Mouse (Mus musculus) heart, postnatal 10 days (tissue): ENCODE data around the gene 6030445D17Rik. TPM values are rescaled to one million over a fixed set of nuclear protein-coding genes. Genes with fewer than 3 reads are reported as not detected.

Experiments
- total RNA-seq, 2 experiments: library from RNA; stranded (reverse); gene quantifications; 2 replicates each; pipeline ENCODE4 v1.2.3; 2021

Gene 6030445D17Rik
- total RNA-seq, 2 experiments from 2014 or later, result 0.55 to 0.62 TPM

Other genes starting within 250 kb of the 6030445D17Rik start
- gene Tcea3, start 214.5 kb upstream of the 6030445D17Rik start, total RNA-seq, result 10 to 100 TPM; 77.2 to 85.4 TPM
- gene Zfp46, start 177.6 kb upstream of the 6030445D17Rik start, total RNA-seq, result 10 to 100 TPM; 60.5 to 70.1 TPM
- 10 to 100 TPM; 70.8 to 74.4 TPM for gene Hnrnpr, start 151.3 kb upstream of the 6030445D17Rik start, total RNA-seq
- gene Htr1d, start 38.7 kb upstream of the 6030445D17Rik start, total RNA-seq, result not detected
- 10 to 100 TPM; 58.3 to 69.0 TPM for gene Luzp1, start 7.5 kb downstream of the 6030445D17Rik start, total RNA-seq
- gene Kdm1a, start 140.5 kb downstream of the 6030445D17Rik start, total RNA-seq, result 10 to 100 TPM; 42.9 to 52.6 TPM
- not detected for gene Tex46, start 148.2 kb downstream of the 6030445D17Rik start, total RNA-seq
- not detected for gene Lactbl1, start 160.4 kb downstream of the 6030445D17Rik start, total RNA-seq